Mouse (Mus musculus): ENCODE measurements at regions not wholly inside any gene's neighbourhood (a gene's known extent, or its start where the extent isn't known, plus 50 kb on each side); places are given as distances from the start of the nearest gene placed in this dataset.

- DNase-seq (ENCODE audit: low spot score in 2 of 2), result no peak
These were observed 76.5 kb upstream of the Serp2 start for GRCm38 (mm10) chr14:76633170-76633569.

GRCm38 (mm10) chr14:76632763-76633162 lies 76.1 kb upstream of the Serp2 start:
- no peak for DNase-seq (ENCODE audit: low spot score in 2 of 2)

- DNase-seq (ENCODE audit: low spot score in 2 of 2), result no peak
These were observed 75.1 kb upstream of the Serp2 start for GRCm38 (mm10) chr14:76631740-76632139.

GRCm38 (mm10) chr14:76631181-76631580 lies 74.5 kb upstream of the Serp2 start:
- DNase-seq (ENCODE audit: low spot score in 2 of 2), result no peak

GRCm38 (mm10) chr14:76629913-76630478 lies 73.3 kb upstream of the Serp2 start:
- DNase-seq (ENCODE audit: low spot score in 2 of 2), result no peak

- peak in 1 of 2 experiments; percentile 69 for DNase-seq (ENCODE audit: low spot score in 2 of 2)
These were observed 71.6 kb upstream of the Serp2 start for GRCm38 (mm10) chr14:76628182-76628892.

GRCm38 (mm10) chr14:76625589-76626368 lies 69.1 kb upstream of the Serp2 start:
- no peak for DNase-seq (ENCODE audit: low spot score in 2 of 2)

GRCm38 (mm10) chr14:76624626-76625378 lies 68.1 kb upstream of the Serp2 start:
- no peak for DNase-seq (ENCODE audit: low spot score in 2 of 2)

- no peak for DNase-seq (ENCODE audit: low spot score in 2 of 2)
These were observed 66.8 kb upstream of the Serp2 start for GRCm38 (mm10) chr14:76623371-76623988.

GRCm38 (mm10) chr14:76622634-76623291 lies 66.1 kb upstream of the Serp2 start:
- DNase-seq (ENCODE audit: low spot score in 2 of 2), result no peak

- no peak for DNase-seq (ENCODE audit: low spot score in 2 of 2)
These were observed 62.3 kb upstream of the Serp2 start for GRCm38 (mm10) chr14:76619038-76619409.

- DNase-seq (ENCODE audit: low spot score in 2 of 2), result no peak
These were observed 61.8 kb upstream of the Serp2 start for GRCm38 (mm10) chr14:76618331-76619037.

- DNase-seq (ENCODE audit: low spot score in 2 of 2), result no peak
These were observed 61.2 kb upstream of the Serp2 start for GRCm38 (mm10) chr14:76617889-76618288.

GRCm38 (mm10) chr14:76617447-76617846 lies 60.8 kb upstream of the Serp2 start:
- peak in 1 of 2 experiments; percentile 58 for DNase-seq (ENCODE audit: low spot score in 2 of 2)

- no peak for DNase-seq (ENCODE audit: low spot score in 2 of 2)
These were observed 59.6 kb upstream of the Serp2 start for GRCm38 (mm10) chr14:76616367-76616683.

GRCm38 (mm10) chr14:76615603-76616366 lies 59.1 kb upstream of the Serp2 start:
- DNase-seq (ENCODE audit: low spot score in 2 of 2), result no peak

- no peak for DNase-seq (ENCODE audit: low spot score in 2 of 2)
These were observed 58.5 kb upstream of the Serp2 start for GRCm38 (mm10) chr14:76615182-76615581.

- no peak for DNase-seq (ENCODE audit: low spot score in 2 of 2)
These were observed 58.0 kb upstream of the Serp2 start for GRCm38 (mm10) chr14:76614682-76615081.

GRCm38 (mm10) chr14:76613604-76614003 lies 56.9 kb upstream of the Serp2 start:
- DNase-seq (ENCODE audit: low spot score in 2 of 2), result no peak

Measured in cerebellum, postnatal 4 days (tissue).